Mouse (Mus musculus) T-helper 2 cell (primary cell): ENCODE results near the gene Itpkb.

Source experiments
- in situ Hi-C: fragments of 300-600 bp; cut with MboI, MseI; formaldehyde crosslinking; loops from one replicate; pipeline ENCODE4 v1.15.1; 2025; ENCODE audit warnings: high pct_unique_total_duplicates

The Itpkb gene

DNA sequence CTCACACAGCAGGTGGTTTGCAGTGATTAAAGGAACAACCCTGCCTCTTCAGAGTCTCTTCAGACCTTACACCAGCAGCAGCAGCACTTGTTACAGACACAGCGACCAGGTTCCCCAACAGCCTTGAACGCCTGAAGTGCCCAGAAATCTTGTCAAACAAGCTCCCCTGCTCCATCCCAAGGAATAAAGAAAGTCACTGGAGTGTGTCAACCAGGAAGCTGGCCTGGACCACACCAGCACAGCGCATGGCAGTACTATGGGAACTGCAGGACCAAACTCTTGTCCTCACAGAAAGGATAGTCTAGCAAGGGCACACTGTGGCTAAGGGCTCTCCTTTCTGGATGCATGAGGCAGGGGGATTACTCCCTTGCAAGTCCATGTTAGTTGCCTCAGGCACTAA is 114.1 kb downstream of the Itpkb start:
- in situ Hi-C loops: no loop called here

GRCm38 (mm10) chr1:180449641-180450040 is 119.4 kb downstream of the Itpkb start:
- in situ Hi-C loops: no loop called here

DNA sequence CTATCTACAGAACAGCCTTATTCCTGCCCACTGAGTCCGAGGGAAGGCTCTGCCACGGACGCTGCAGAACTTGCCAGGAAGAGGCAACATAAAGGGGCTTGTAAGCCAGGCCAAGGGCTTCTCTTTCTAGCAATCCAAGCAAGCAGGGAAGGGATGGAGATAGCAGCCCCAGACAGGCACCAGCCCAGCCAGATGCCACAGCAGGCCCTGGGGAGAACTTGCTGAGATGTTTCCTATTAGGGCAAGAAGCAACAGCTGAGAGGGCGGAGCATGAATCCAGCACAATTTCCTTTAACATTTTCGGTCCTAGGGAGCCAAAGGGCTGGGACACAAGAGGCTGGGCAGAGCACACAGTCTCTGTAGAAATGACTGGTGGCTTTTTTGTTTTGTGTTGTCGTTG is 128.0 kb downstream of the Itpkb start:
- in situ Hi-C loops: no loop called here

DNA sequence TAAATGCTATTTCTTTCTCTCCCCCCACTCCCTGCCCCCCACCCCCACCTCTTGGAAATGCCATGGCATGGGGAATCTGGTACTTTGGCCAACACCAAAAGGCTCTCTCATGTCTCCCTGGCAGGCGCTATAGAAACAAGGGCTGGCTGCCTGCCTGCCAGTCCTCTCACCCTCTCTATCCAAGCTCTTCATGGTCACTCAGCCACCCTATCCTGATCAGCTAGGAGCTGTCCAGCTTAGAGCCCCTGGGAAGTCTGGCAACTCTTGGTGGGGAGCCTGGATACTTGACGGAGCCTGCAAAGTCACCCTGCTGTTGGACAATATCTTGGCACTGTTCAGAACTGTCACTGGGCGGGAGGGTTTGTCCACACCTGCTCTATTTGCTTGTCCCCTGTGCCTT is 128.4 kb downstream of the Itpkb start:
- in situ Hi-C loops: no loop called here

GRCm38 (mm10) chr1:180460721-180461120 is 130.4 kb downstream of the Itpkb start:
- in situ Hi-C loops: loop anchor here (10.0 kb wide), 1 partner anchor 1074 kb away; no protein-coding TSS in a partner anchor

- in situ Hi-C loops: loop anchor here (10.0 kb wide), 1 partner anchor 1072 kb away; no protein-coding TSS in a partner anchor
Observed at GRCm38 (mm10) chr1:180462396-180462795, 132.1 kb downstream of the Itpkb start.

DNA sequence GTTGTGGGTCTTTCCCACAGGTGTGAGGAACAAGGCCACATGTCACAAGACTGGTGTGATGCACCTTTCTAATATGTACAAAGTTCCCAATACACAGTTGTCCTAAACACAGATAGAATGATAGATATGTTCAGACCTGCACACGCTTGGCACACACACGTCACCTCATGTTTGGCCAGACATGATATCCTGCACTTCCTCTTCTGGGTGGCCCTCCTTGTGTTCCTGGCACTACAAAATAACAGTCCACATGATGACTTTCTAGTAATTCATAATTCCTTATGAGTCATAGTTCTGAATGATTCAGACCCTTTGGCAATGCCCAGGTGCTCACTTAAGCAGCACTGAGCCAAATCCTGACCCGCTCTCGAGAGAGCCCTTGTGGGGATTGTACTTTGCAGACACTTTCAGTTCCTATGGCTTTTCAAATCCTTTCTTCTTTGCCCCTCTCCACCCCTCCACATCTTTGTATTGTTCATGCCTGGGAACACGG is 132.7 kb downstream of the Itpkb start:
- in situ Hi-C loops: loop anchor here (10.0 kb wide), 1 partner anchor 1072 kb away; no protein-coding TSS in a partner anchor

- in situ Hi-C loops: loop anchor here (10.0 kb wide), 1 partner anchor 1070 kb away; no protein-coding TSS in a partner anchor
Observed at GRCm38 (mm10) chr1:180464357-180464756, 134.1 kb downstream of the Itpkb start.

DNA sequence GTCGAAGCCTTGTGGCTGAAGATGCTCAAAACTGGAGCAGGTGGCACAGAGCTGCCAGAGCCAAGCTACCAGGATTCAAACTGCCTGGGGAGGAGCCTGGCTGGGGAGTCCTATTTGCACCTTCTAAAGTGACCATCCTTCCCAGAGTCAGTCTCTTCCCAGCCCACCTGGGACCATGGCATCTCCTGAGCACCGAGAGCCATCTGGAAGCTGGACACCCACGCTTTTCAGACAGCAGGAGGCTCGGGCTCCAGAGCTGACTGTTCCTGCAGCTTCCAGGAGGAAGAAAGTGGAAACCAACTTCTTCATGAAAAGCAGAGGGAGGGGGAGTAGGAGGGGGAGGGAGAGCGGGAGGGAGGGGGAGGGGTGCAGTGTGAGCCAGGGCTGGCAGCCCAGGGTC is 135.3 kb downstream of the Itpkb start:
- in situ Hi-C loops: loop anchor here (10.0 kb wide), 1 partner anchor 1069 kb away; no protein-coding TSS in a partner anchor

GRCm38 (mm10) chr1:180468004-180468403 is 137.7 kb downstream of the Itpkb start:
- in situ Hi-C loops: loop anchor here (10.0 kb wide), 1 partner anchor 1067 kb away; no protein-coding TSS in a partner anchor

- in situ Hi-C loops: loop anchor here (5.0 kb wide), 1 partner anchor 36 kb away; no protein-coding TSS in a partner anchor
Observed at GRCm38 (mm10) chr1:180473566-180473965, 143.3 kb downstream of the Itpkb start.
